Mouse (Mus musculus): Measurements from ENCODE around the gene Sart3. TPM values are rescaled to one million over a fixed set of nuclear protein-coding genes. Genes with fewer than 3 reads are reported as not detected.
"Not testable (repeated sequence)": the region's sequence is repeated elsewhere in the genome, so short reads cannot be mapped to it uniquely, and the experiment has no call there.

Sart3 gene
- polyA plus RNA-seq (2014; fragmentation: Nextera tagmentation; extraction: Ambion mirVana): 30.5 and 34.6 TPM in 2 replicates

- peak; percentile 88 for ATAC-seq (ENCODE audit: insufficient number of reproducible peaks, insufficient read depth, low FRiP score, low read depth)
- Histone ChIP-seq H3K27ac (ENCODE audit: low read length) (peak within 1 kb of the TSS; percentile 98), H3K4me1 (ENCODE audit: control insufficient read depth, insufficient read depth, low read length) (peaks cover 10% of the 10 kb centered on the region; the same call in 1 of the 2 replicates), H3K36me3 (ENCODE audit: control insufficient read depth, insufficient read depth, low read length) (peaks cover 36% of the 10 kb centered on the region), H3K4me3 (ENCODE audit: low read depth, low read length) (peak within 1 kb of the TSS; percentile 100), H3K4me2 (replicated peaks; ENCODE audit: low read depth, low read length) (peak within 1 kb of the TSS; percentile 95), H3K9me3 (ENCODE audit: control insufficient read depth, low read depth, low read length) (no peaks in the 10 kb centered on the region), H3K27me3 (ENCODE audit: control insufficient read depth, insufficient read depth, low read length) (no peaks in the 10 kb centered on the region), H3K9ac (replicated peaks; ENCODE audit: low read depth, low read length) (peak within 1 kb of the TSS; percentile 90)
- under 1% methylated on average over 48 of the region's 49 CpGs for WGBS
Measured at GRCm38 (mm10) chr5:113772450-113772895, at the start of gene Sart3, which contains the start of gene Iscu. Gene Sart3 (minus strand): TSS chr5:113772510. Gene Iscu (plus strand): TSS chr5:113772748.

DNA sequence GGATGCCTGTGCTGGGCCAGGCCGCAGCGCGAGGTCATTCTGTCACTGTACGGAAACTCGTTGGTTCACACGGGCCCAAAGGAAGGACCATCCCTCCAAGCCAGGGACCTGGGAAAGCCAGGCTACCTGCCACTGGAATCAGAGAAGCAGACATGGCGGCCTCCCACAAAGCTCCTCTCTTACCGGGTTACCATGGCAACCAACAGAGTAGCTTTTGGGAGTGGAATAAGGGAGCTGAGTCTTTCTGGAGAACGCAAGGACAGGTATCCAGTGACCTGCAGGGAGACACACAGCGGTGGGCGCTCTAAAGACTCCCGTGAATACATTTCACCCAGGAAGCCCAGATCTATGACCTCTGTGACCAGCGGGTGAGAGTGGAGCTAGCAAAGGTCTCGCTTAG is 46.3 kb upstream of the Sart3 start:
- H3K4me3 ChIP-seq (ENCODE audit: low read depth, low read length): no peak overlapping the region
- ATAC-seq (ENCODE audit: insufficient number of reproducible peaks, insufficient read depth, low FRiP score, low read depth): no peak

DNA sequence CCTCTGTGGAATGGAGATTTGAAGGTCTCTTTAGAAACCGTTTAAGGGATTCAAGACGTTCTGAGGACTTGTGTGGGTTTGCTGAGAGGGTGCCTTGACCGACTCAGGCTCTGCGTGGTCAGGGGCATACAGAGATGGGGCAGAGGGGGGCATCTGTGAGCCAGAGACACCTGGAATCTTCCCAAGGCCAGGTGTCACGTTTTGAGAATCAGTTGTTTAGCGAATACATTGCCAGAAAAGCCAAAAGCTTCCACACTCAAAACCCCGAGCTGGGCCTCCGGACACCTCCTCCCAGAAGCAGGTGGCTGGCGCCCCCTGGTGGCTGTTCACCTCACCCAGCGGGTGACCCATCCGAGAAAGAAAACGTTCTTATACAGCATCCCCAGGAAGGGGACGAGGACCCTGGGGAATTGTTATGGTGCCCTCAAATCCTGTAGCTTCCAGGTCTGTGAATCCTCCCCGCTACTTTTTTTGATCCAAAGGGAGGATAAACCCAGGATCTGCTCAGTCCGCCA is 43.4 kb upstream of the Sart3 start:
- ATAC-seq (ENCODE audit: insufficient number of reproducible peaks, insufficient read depth, low FRiP score, low read depth): no peak
- Histone ChIP-seq H3K4me3 (ENCODE audit: low read depth, low read length) (no peak overlapping the region), H3K4me1 (ENCODE audit: control insufficient read depth, insufficient read depth, low read length) (no peaks in the 10 kb centered on the region), H3K4me2 (replicated peaks; ENCODE audit: low read depth, low read length) (0 out of 2 replicates have a peak overlapping the region, but pooled peaks have one; percentile 17), H3K27ac (ENCODE audit: low read length) (no peak overlapping the region), H3K27me3 (ENCODE audit: control insufficient read depth, insufficient read depth, low read length) (no peaks in the 10 kb centered on the region), H3K36me3 (ENCODE audit: control insufficient read depth, insufficient read depth, low read length) (no peaks in the 10 kb centered on the region), H3K9me3 (ENCODE audit: control insufficient read depth, low read depth, low read length) (peaks cover 8% of the 10 kb centered on the region; the same call in 1 of the 2 replicates), H3K9ac (replicated peaks; ENCODE audit: low read depth, low read length) (no peak overlapping the region)
- WGBS: 11% methylated on average over 15 of the region's 15 CpGs

More for the DNA sequence above, 46.3 kb upstream of the Sart3 start:
- WGBS: 65% methylated on average over 14 of the region's 14 CpGs
- Histone ChIP-seq H3K9me3 (ENCODE audit: control insufficient read depth, low read depth, low read length) (no peaks in the 10 kb centered on the region), H3K27ac (ENCODE audit: low read length) (no peak overlapping the region), H3K4me1 (ENCODE audit: control insufficient read depth, insufficient read depth, low read length) (no peaks in the 10 kb centered on the region), H3K4me2 (replicated peaks; ENCODE audit: low read depth, low read length) (no peak overlapping the region), H3K27me3 (ENCODE audit: control insufficient read depth, insufficient read depth, low read length) (no peaks in the 10 kb centered on the region), H3K9ac (replicated peaks; ENCODE audit: low read depth, low read length) (no peak overlapping the region), H3K36me3 (ENCODE audit: control insufficient read depth, insufficient read depth, low read length) (no peaks in the 10 kb centered on the region)

DNA sequence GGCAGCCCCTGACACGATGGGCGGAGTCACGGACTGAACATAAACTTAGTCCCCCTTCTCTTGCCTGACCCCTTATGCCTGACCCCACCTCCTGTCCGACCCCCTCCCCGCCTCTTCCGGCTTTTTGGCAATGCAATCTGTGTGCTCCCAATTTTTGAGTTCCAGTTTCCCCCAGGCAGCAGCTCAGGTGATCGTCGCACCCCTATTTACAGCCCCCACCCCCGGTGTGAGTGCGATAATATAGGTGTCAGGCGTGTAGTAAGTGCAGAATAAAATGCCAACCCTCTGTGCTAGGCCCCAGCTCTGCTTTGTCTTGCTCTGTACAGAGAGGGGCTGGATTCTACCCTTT is 42.7 kb upstream of the Sart3 start:
- Histone ChIP-seq H3K36me3 (ENCODE audit: control insufficient read depth, insufficient read depth, low read length) (no peaks in the 10 kb centered on the region), H3K27me3 (ENCODE audit: control insufficient read depth, insufficient read depth, low read length) (no peaks in the 10 kb centered on the region), H3K9me3 (ENCODE audit: control insufficient read depth, low read depth, low read length) (peaks cover 8% of the 10 kb centered on the region; the same call in 1 of the 2 replicates), H3K4me2 (replicated peaks; ENCODE audit: low read depth, low read length) (no peak overlapping the region), H3K9ac (replicated peaks; ENCODE audit: low read depth, low read length) (no peak overlapping the region), H3K4me3 (ENCODE audit: low read depth, low read length) (no peak overlapping the region), H3K4me1 (ENCODE audit: control insufficient read depth, insufficient read depth, low read length) (no peaks in the 10 kb centered on the region), H3K27ac (ENCODE audit: low read length) (no peak overlapping the region)
- 47% methylated on average over 11 of the region's 11 CpGs for WGBS
- ATAC-seq (ENCODE audit: insufficient number of reproducible peaks, insufficient read depth, low FRiP score, low read depth): no peak

DNA sequence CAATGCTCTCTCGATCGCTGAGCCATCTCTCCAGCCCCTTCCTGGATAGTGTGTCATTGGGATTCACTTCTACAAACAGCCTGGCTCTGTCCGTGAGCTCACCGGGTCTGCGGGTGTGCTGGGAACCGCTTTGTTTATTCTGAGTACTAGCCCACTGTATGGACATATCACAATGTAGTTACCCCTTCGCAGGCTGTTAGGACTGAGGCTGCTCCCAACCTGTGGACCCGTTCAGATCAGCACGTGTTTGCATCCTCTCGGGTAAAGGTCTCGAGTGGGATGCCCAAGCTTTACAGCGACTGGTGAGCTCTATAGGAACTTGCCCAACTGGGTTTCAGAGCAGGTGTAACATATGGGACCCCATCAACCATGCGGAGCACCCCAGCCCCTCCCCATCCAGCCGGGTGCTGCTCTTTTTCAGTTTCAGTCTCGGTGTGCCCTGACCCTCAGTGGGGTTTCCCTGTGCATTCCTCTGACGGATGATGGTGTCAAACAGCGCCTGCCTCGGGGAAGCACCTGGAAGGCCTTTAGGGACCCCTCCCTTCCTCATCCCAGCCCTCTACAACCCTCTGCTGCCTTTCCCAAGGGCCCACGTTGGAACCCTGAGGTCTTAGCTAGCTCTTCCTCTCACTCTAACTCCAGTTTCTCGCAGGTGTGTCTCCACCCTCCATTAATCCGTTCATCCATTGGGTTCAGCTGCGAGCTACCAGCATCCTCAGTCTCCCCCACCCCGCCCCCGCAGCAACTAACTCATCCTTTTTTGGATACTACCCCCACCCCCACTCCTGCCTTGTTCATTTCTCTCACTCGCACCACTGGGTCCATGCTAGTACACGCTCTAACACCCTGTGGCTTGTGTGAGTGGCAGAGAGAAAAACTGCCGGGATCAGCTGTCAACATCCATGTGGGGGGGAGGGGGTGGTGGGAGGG is 42.1 kb upstream of the Sart3 start:
- Histone ChIP-seq H3K27ac (ENCODE audit: low read length) (no peak overlapping the region), H3K27me3 (ENCODE audit: control insufficient read depth, insufficient read depth, low read length) (no peaks in the 10 kb centered on the region), H3K4me2 (replicated peaks; ENCODE audit: low read depth, low read length) (no peak overlapping the region), H3K4me1 (ENCODE audit: control insufficient read depth, insufficient read depth, low read length) (no peaks in the 10 kb centered on the region), H3K9me3 (ENCODE audit: control insufficient read depth, low read depth, low read length) (peaks cover 8% of the 10 kb centered on the region; the same call in 1 of the 2 replicates), H3K4me3 (ENCODE audit: low read depth, low read length) (no peak overlapping the region), H3K9ac (replicated peaks; ENCODE audit: low read depth, low read length) (0 out of 2 replicates have a peak overlapping the region, but pooled peaks have one; percentile 14), H3K36me3 (ENCODE audit: control insufficient read depth, insufficient read depth, low read length) (no peaks in the 10 kb centered on the region)
- 32% methylated on average over 27 of the region's 27 CpGs for WGBS
- ATAC-seq (ENCODE audit: insufficient number of reproducible peaks, insufficient read depth, low FRiP score, low read depth): no peak

- Histone ChIP-seq H3K4me3 (ENCODE audit: low read depth, low read length) (no peak overlapping the region), H3K9ac (replicated peaks; ENCODE audit: low read depth, low read length) (no peak overlapping the region), H3K27me3 (ENCODE audit: control insufficient read depth, insufficient read depth, low read length) (no peaks in the 10 kb centered on the region), H3K9me3 (ENCODE audit: control insufficient read depth, low read depth, low read length) (peaks cover 8% of the 10 kb centered on the region; the same call in 1 of the 2 replicates), H3K4me2 (replicated peaks; ENCODE audit: low read depth, low read length) (no peak overlapping the region), H3K4me1 (ENCODE audit: control insufficient read depth, insufficient read depth, low read length) (no peaks in the 10 kb centered on the region), H3K27ac (ENCODE audit: low read length) (no peak overlapping the region), H3K36me3 (ENCODE audit: control insufficient read depth, insufficient read depth, low read length) (no peaks in the 10 kb centered on the region)
- ATAC-seq (ENCODE audit: insufficient number of reproducible peaks, insufficient read depth, low FRiP score, low read depth): no peak
- WGBS: 21% methylated on average over 9 of the region's 9 CpGs
Measured at GRCm38 (mm10) chr5:113813608-113814007, 41.3 kb upstream of the Sart3 start.

DNA sequence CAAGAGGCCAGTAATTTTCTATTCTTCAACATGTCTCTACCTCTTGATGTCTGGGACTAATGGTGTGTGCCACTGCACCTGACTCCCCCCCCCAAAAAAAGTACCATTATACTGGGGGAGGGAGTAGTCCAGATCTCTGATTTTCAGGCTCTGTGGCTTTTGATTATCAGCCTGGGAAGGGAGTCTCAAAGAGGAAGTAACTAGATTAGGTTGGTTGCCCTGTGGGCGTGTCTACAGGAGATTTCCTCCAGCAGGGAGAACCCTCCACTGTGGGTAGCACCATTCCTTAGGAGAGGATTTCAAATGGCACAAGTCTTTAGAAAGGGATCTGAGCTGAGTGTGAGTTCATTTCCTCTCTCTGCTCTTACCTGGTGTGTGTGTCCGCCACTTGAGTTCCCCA is 40.3 kb upstream of the Sart3 start:
- Histone ChIP-seq H3K9me3 (ENCODE audit: control insufficient read depth, low read depth, low read length) (peaks cover 8% of the 10 kb centered on the region; the same call in 1 of the 2 replicates), H3K27me3 (ENCODE audit: control insufficient read depth, insufficient read depth, low read length) (no peaks in the 10 kb centered on the region), H3K4me1 (ENCODE audit: control insufficient read depth, insufficient read depth, low read length) (peaks cover 2% of the 10 kb centered on the region), H3K4me3 (ENCODE audit: low read depth, low read length) (no peak overlapping the region), H3K27ac (ENCODE audit: low read length) (no peak overlapping the region), H3K4me2 (replicated peaks; ENCODE audit: low read depth, low read length) (no peak overlapping the region), H3K9ac (replicated peaks; ENCODE audit: low read depth, low read length) (no peak overlapping the region), H3K36me3 (ENCODE audit: control insufficient read depth, insufficient read depth, low read length) (no peaks in the 10 kb centered on the region)
- ATAC-seq (ENCODE audit: insufficient number of reproducible peaks, insufficient read depth, low FRiP score, low read depth): no peak
- WGBS: 91% methylated on average over 2 of the region's 2 CpGs

DNA sequence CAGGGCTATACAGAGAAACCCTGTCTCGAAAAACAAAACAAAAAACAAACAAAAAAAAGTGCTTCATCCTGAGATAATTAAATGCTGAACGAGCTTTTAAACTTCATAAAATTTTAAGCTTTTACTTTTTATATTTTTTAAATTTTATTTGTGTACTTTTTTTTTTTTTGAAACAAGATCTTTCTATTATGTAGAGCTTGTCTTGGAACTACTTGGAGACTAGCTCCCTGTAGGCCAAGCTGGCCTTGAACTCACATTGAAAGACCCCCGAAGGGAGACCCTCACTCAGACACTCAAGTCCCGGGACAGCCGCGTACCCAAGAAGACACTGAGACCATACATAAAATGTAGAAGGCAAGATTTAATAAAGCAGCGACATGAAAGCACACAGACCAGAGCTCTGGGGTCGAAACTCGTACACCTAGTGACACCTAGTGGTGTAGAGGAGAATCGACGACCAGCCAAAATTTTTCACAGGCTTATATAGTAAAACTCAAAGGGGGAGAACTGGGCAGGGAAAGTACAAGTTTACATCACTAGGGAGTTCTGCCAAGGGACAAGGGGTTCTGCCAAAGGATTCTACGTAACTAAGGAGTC is 39.6 kb upstream of the Sart3 start:
- not testable (repeated sequence) for H3K4me3 ChIP-seq (ENCODE audit: low read depth, low read length); H3K36me3 ChIP-seq (ENCODE audit: control insufficient read depth, insufficient read depth, low read length); H3K4me2 ChIP-seq (replicated peaks; ENCODE audit: low read depth, low read length); H3K27me3 ChIP-seq (ENCODE audit: control insufficient read depth, insufficient read depth, low read length); H3K4me1 ChIP-seq (ENCODE audit: control insufficient read depth, insufficient read depth, low read length); ATAC-seq (ENCODE audit: insufficient number of reproducible peaks, insufficient read depth, low FRiP score, low read depth); H3K27ac ChIP-seq (ENCODE audit: low read length); H3K9me3 ChIP-seq (ENCODE audit: control insufficient read depth, low read depth, low read length); H3K9ac ChIP-seq (replicated peaks; ENCODE audit: low read depth, low read length)
- WGBS: 18% methylated on average over 11 of the region's 12 CpGs
